Mouse (Mus musculus) activated CD4-positive, CD25-positive, alpha-beta regulatory T cell, adult 4 months (primary cell): ENCODE measurements at regions not wholly inside any gene's neighbourhood (a gene's known extent, or its start where the extent isn't known, plus 50 kb on each side); places are given as distances from the start of the nearest gene placed in this dataset.

Experiments
- ATAC-seq: one replicate; pipeline ENCODE4 v1.8.0; 2017

DNA sequence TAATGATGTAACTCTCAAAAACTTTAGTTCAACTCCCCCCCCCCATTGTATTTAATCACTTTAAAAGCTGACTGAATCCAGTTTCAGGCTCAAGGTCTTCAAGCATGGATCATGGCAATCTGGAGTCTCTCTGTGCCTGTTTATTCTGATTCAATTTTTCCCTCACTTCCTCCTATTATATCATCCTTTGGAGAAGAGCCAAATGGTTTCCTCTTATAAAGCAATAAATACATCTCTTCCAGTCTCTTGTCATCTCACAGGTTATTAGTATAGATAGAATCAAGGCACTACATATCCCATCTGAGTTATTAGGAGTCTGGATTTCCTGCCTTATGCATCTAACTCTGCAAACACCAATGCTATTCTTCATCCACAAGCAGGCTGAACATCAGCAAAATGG, 530.2 kb upstream of the Pdcd1 start:
- no peak for ATAC-seq

DNA sequence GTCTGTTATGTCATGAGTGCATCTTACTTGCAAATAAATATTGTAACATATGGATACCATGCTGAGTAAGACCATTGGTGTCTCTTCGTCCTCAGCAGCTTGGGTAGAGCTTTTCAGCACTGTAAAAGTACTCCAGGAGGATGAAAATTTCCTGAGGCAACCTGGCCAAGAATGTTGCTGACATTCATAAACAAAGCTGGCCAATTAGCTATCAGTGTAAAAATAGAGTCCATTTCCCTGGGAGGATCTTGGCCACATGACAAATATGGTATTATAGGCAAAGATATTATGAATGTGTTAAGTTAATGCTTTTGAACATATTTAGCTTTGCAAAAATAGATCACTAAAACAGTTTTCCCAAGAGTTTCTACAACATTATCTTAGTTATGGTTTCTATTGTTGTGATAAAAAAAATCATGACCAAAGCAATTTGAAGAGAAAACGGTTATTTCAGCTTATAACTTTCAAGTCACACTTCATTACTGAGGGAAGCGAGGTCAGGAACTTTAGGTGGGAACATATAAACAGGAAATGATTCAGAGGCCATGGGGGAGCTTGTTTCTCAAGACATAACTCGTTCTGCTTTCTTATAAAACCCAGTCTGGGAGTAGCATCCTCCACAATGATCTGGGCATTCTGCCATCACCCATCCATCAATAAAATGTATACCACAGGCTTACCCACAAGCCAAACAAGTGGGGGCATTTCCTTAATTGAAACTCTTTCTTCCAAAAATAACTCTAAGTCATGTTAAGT, 529.5 kb upstream of the Pdcd1 start:
- ATAC-seq, result no peak

GRCm38 (mm10) chr1:94532773-94533541, 480.6 kb upstream of the Pdcd1 start:
- ATAC-seq, result no peak

DNA sequence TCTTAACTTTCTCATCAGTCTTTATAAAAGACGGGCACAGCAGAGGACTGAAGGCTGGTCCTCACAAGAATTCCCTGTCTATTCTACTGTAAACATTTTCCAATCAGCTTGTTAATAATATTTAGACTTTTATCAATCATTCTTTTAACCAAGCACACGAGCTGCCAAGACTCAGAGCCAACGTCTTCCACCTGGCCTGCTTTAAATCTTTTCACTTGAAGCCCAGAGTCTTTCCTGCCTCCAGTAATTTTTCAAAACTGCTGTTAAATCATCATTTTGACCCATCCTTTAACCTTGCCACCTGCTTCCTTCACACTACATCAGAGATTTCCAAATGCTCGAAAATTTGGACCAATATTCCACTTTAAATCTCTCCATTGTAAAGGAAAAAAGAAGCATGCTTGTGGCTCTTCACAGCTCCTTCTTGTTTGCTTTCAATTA, 451.7 kb upstream of the Pdcd1 start:
- no peak for ATAC-seq

DNA sequence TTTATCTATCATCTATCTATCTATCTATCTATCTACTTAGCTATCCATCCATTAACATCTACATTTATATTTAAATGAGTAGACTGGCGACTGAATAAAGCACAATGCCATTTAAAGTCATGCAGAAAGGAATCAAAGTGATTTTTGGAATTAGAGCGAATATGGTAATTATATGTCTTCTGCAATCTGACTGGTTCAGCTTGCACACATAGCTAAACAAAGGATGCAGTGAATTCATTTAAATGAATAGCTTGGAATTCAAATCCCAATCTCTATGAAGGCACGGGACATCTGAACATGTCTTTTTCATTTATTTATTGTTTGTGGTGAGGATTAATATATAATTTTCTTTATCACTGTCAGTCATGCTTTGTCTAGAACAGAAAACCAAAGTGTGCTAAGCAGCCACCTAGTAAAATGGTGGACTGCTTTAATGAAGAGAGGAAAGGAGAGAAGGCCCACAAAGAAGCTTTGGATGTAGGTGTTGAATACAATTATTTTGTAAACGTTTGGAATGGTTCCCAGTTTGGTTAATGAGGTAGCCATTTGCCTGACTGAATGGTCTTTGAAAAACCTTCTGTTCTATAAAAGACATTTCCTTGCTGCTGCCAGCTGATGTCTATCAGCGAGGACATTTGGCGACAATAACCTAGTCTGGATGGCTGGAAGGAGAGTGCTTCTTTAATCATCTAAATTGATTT, 451.2 kb upstream of the Pdcd1 start:
- ATAC-seq, result no peak

GRCm38 (mm10) chr1:94502066-94502861, 449.9 kb upstream of the Pdcd1 start:
- no peak for ATAC-seq

- peak; percentile 73 for ATAC-seq
Measured at GRCm38 (mm10) chr1:94496992-94497391, 444.6 kb upstream of the Pdcd1 start.

DNA sequence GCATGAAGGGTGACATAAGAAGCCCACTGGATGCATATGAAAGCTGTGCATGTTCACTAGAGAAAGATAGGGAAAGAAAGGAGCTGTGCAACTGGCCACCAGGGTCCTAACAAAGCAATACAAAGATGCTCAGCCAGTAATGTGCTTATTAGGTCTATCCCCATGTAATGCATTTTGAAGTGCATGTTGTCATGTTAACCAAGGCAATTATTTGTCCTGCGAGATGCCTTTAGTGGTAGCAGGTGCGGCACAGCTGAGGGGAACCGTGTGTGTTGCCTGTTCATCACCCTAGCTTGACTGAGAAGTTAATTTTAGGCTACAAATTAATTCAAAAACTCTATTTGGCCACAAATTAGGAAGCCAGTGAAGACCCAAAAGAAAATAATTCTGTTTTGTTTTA, 444.0 kb upstream of the Pdcd1 start:
- no peak for ATAC-seq

DNA sequence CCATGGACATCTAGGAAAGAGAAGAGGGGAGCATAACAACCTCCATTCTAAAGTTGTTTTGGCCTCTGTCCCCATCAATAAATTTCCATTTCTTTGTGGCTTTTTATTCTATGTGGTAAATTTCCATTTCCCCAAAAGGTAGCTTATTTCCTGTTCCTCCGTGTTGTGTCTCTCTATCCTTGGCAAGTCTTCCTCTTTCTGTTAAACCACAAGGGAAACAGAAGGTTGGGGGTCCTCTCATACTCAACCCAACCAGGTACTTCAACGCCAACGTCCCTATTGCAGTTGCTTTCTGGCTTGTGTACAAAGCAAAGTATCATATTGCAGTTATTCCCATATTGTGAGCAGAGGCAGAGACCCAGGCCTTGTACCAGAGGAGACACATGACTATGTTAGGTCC, 434.7 kb upstream of the Pdcd1 start:
- ATAC-seq, result no peak

GRCm38 (mm10) chr1:94469834-94470233, 417.5 kb upstream of the Pdcd1 start:
- peak; percentile 100 for ATAC-seq

GRCm38 (mm10) chr1:94423731-94424130, 371.4 kb upstream of the Pdcd1 start:
- no peak for ATAC-seq

- no peak for ATAC-seq
Measured at GRCm38 (mm10) chr1:94413043-94413442, 360.7 kb upstream of the Pdcd1 start.

- ATAC-seq, result no peak
Measured at GRCm38 (mm10) chr1:94366606-94367005, 314.3 kb upstream of the Pdcd1 start.

GRCm38 (mm10) chr1:94356996-94357395, 304.6 kb upstream of the Pdcd1 start:
- ATAC-seq, result no peak

- ATAC-seq, result no peak
Measured at GRCm38 (mm10) chr1:94355873-94356272, 303.5 kb upstream of the Pdcd1 start.

DNA sequence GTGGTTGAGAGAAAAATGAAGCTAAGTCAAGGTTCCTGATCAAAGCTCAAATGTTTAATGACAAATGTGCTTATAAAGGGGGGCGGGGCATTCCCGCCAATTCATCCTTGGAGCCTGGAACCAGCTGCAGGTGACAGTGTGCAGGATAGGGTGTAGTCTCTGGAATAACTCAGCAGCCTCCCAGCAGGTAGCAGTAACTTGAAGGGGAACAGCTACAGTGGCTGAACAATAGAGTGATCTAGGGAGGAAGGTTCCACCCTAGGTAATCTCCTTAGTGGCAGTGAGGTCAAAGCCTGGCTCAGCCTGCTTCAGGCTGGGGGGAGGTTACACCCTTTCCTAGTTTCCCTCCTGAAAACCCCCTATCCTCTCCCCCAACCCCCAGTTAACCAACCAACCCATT, 290.2 kb upstream of the Pdcd1 start:
- ATAC-seq, result no peak

GRCm38 (mm10) chr1:94341237-94341636, 288.9 kb upstream of the Pdcd1 start:
- no peak for ATAC-seq

DNA sequence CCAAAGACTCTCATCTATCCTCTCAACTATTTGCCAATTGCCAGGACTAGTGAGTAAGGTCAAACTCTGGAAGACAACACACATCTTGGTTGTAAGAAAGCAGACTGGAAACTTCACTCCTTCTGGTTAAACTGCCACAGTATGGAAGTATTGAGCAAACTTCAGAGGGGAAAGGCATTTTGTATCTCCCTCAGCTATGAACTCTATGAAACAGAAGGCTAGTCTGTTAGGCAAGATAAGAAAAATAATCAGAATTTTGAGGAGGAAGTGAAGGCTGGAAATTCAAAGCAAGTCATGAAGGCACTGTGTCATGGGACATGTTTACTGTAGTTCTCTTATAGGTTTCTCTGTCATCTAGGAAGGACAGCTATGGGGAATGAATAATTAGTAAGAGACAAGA, 265.7 kb upstream of the Pdcd1 start:
- ATAC-seq, result no peak

GRCm38 (mm10) chr1:94298395-94298794, 246.0 kb upstream of the Pdcd1 start:
- ATAC-seq, result no peak

GRCm38 (mm10) chr1:94272569-94272968, 220.2 kb upstream of the Pdcd1 start:
- no peak for ATAC-seq

- no peak for ATAC-seq
Measured at GRCm38 (mm10) chr1:94263313-94263712, 211.0 kb upstream of the Pdcd1 start.

GRCm38 (mm10) chr1:94235426-94235825, 183.1 kb upstream of the Pdcd1 start:
- ATAC-seq, result no peak

DNA sequence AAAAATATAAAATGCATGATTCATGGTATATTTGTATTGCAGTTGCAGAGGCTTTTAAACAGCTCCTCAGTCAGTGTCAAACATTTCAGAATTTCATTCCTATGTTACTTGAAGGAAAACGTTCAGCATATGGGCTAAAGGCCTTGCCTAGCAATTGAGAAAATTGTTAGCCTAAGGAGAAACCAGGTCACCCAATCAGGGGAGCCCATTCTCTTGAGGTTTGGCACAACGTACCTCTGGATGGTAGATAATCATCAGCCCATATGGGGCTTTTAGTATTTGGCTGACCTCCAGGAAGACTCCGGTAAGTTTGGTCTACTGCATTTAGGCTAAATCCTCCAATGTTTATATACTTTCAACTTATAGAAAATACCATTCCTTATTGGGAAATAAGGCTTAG, 168.7 kb upstream of the Pdcd1 start:
- ATAC-seq, result no peak
